Mouse (Mus musculus) Patski (cell line): ENCODE data around the gene Dlk2. TPM values are rescaled to one million over a fixed set of nuclear protein-coding genes. Genes with fewer than 3 reads are reported as not detected.

Experiments
- ATAC-seq: fragments of 100-300 bp; one replicate; pipeline ENCODE4 v1.8.0; 2021
- CTCF ChIA-PET: fragments of 350-600 bp; sonication (Branson Sonifier 250); formaldehyde crosslinking; loops from one replicate; lab custom pipeline; 2022; ENCODE audit warnings: inconsistent platforms; lab: Charles Lee
- POLR2A ChIA-PET: fragments of 350-600 bp; sonication (Branson Sonifier 250); formaldehyde crosslinking; loops from one replicate; lab custom pipeline; 2022; ENCODE audit warnings: antibody characterized with exemption, inconsistent platforms; lab: Charles Lee
- DNase-seq: peaks from one replicate; pipeline ENCODE4 v3.0.0-alpha.2; 2011; ENCODE audit warnings: low read depth, low spot score
- H3K27me3 ChIP-seq: fragments of 371-371 bp; one replicate; pipeline ENCODE4 v1.5.1; 2021
- CTCF ChIP-seq: fragments of 100-300 bp; IDR thresholded peaks from one replicate; pipeline ENCODE4 v1.5.1; 2021
- in situ Hi-C: fragments of 300-500 bp; cut with MboI; formaldehyde crosslinking; loops from 3 replicates; pipeline ENCODE4 v1.11.1; 2018; ENCODE audit warnings: low pct_unique_long_range_greater_than_20kb, mixed read lengths
- polyA plus RNA-seq: library from polyadenylated mRNA; unstranded; gene quantifications from one replicate; pipeline ENCODE4 v1.2.3, GENCODE M21; 2021

The Dlk2 gene
- 1.4 TPM for polyA plus RNA-seq

GRCm38 (mm10) chr17:46297364-46298219 is at the start of gene Dlk2:
Dlk2 (plus strand) TSS chr17:46297421.
- ATAC-seq: no peak
- peaks cover 28% of the 10 kb centered on the region for H3K27me3 ChIP-seq
- TF ChIP-seq CTCF: no peak
- POLR2A ChIA-PET: interaction anchor here (0.6 to 0.9 kb wide), 2 partner anchors 31 to 376 kb away, joined by 3 read pairs; no protein-coding TSS in a partner anchor
- in situ Hi-C loops: loop anchor here (5.0 kb wide), 1 partner anchor 35 kb away; no protein-coding TSS in a partner anchor
- no peak for DNase-seq
- CTCF ChIA-PET: interaction anchor here (1.7 kb wide), 1 partner anchor 28 kb away, joined by 4 read pairs; no protein-coding TSS in a partner anchor

- ATAC-seq: peak; percentile 60
- CTCF ChIA-PET: interaction anchor here (1.5 kb wide), 1 partner anchor 161 kb away, joined by 3 read pairs; no protein-coding TSS in a partner anchor
- in situ Hi-C loops: no loop called here
- POLR2A ChIA-PET: no interaction called here
- TF ChIP-seq CTCF: no peak
- peak; percentile 54 for DNase-seq
- no peaks in the 10 kb centered on the region for H3K27me3 ChIP-seq
Observed at GRCm38 (mm10) chr17:46247512-46248188, 49.6 kb upstream of the Dlk2 start, which contains the start of the genes Polr1c and Yipf3. Polr1c (minus strand) TSS chr17:46248054. Yipf3 (plus strand) TSS chr17:46248080.

GRCm38 (mm10) chr17:46248189-46248522 is 49.1 kb upstream of the Dlk2 start:
- ATAC-seq (peak; percentile 23), DNase-seq (no peak)
- H3K27me3 ChIP-seq: no peaks in the 10 kb centered on the region
- ChIA-PET POLR2A (no interaction called here), CTCF (interaction anchor here (1.5 kb wide), 1 partner anchor 160 kb away, joined by 3 read pairs; no protein-coding TSS in a partner anchor)
- in situ Hi-C loops: no loop called here
- no peak for TF ChIP-seq CTCF

GRCm38 (mm10) chr17:46251174-46251573 is 46.0 kb upstream of the Dlk2 start:
- no peak for TF ChIP-seq CTCF
- POLR2A ChIA-PET: interaction anchor here (0.6 to 1.0 kb wide), 2 partner anchors 10 to 31 kb away, joined by 3 read pairs; partner anchors contain the start of gene Tjap1
- in situ Hi-C loops: no loop called here
- CTCF ChIA-PET: interaction anchor here (2.4 to 3.3 kb wide), 2 partner anchors 15 to 23 kb away, joined by 5 to 14 read pairs; no protein-coding TSS in a partner anchor
- H3K27me3 ChIP-seq: no peaks in the 10 kb centered on the region
- ATAC-seq (no peak), DNase-seq (no peak)

GRCm38 (mm10) chr17:46252571-46253451 is 44.4 kb upstream of the Dlk2 start:
- no peak for ATAC-seq
- CTCF ChIA-PET: interaction anchor here (0.8 to 3.3 kb wide), 6 partner anchors 8 to 68 kb away, joined by 3 to 14 read pairs (median 4); no protein-coding TSS in a partner anchor
- H3K27me3 ChIP-seq: no peaks in the 10 kb centered on the region
- in situ Hi-C loops: no loop called here
- DNase-seq: no peak
- POLR2A ChIA-PET: interaction anchor here (0.6 kb wide), 1 partner anchor 643 kb away, joined by 3 read pairs; no protein-coding TSS in a partner anchor
- no peak for TF ChIP-seq CTCF

GRCm38 (mm10) chr17:46253452-46254084 is 43.7 kb upstream of the Dlk2 start, which contains the start of gene Lrrc73:
Lrrc73 (plus strand) TSS chr17:46253531.
- ATAC-seq (peak; percentile 20), DNase-seq (no peak)
- in situ Hi-C loops: no loop called here
- ChIA-PET POLR2A (interaction anchor here (0.6 kb wide), 1 partner anchor 143 kb away, joined by 3 read pairs; no protein-coding TSS in a partner anchor), CTCF (interaction anchor here (2.4 to 3.3 kb wide), 2 partner anchors 12 to 21 kb away, joined by 5 to 14 read pairs; no protein-coding TSS in a partner anchor)
- no peak for TF ChIP-seq CTCF
- H3K27me3 ChIP-seq: no peaks in the 10 kb centered on the region

- ChIA-PET POLR2A (interaction anchor here (0.6 kb wide), 1 partner anchor 142 kb away, joined by 3 read pairs; no protein-coding TSS in a partner anchor), CTCF (no interaction called here)
- ATAC-seq (peak; percentile 20), DNase-seq (no peak)
- TF ChIP-seq CTCF: no peak
- H3K27me3 ChIP-seq: no peaks in the 10 kb centered on the region
- in situ Hi-C loops: no loop called here
Observed at GRCm38 (mm10) chr17:46254106-46254505, 43.1 kb upstream of the Dlk2 start.

- ATAC-seq: no peak
- H3K27me3 ChIP-seq: no peaks in the 10 kb centered on the region
- no peak for DNase-seq
- ChIA-PET CTCF (no interaction called here), POLR2A (no interaction called here)
- TF ChIP-seq CTCF: no peak
- in situ Hi-C loops: no loop called here
Observed at GRCm38 (mm10) chr17:46255147-46255546, 42.1 kb upstream of the Dlk2 start.
